Mouse (Mus musculus): Measurements from ENCODE around the gene Tbc1d20.
"Not testable (repeated sequence)": the region's sequence is repeated elsewhere in the genome, so short reads cannot be mapped to it uniquely, and the experiment has no call there.

The Tbc1d20 gene

GRCm38 (mm10) chr2:152326654-152327053, 33.0 kb downstream of the Tbc1d20 start:
- in situ Hi-C loops (cut with MseI, MboI), result no loop called here

- in situ Hi-C loops (cut with MseI, MboI), result no loop called here
Measured at GRCm38 (mm10) chr2:152327980-152328379, 34.4 kb downstream of the Tbc1d20 start.

DNA sequence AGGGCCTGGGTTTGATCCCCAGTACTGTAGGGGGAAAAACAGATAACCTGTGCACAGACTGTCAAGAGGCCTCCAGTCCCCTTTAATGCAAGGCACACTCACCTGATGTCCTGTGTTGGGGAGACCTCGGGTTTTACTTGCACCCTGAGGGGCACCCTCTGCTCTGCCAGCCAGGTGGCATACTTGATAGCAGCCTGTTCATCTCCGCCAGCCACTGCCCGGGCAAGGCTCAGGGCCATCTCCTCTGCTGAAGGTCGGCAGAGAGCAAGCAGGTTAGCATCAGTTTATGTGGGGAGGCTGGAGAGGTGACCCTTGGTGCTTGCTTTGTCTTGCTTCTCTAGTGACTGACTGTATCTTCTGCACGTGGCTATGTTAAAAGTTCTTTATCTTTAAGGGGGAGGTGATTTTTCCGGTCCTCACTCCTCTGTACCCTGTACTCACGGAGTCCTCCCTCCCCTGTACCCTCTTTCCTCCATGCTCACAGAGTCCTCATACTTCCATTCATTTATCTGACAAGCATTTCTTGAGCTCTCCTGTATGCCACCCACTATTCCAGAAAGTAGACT, 37.3 kb downstream of the Tbc1d20 start:
- in situ Hi-C loops (cut with MseI, MboI), result no loop called here

DNA sequence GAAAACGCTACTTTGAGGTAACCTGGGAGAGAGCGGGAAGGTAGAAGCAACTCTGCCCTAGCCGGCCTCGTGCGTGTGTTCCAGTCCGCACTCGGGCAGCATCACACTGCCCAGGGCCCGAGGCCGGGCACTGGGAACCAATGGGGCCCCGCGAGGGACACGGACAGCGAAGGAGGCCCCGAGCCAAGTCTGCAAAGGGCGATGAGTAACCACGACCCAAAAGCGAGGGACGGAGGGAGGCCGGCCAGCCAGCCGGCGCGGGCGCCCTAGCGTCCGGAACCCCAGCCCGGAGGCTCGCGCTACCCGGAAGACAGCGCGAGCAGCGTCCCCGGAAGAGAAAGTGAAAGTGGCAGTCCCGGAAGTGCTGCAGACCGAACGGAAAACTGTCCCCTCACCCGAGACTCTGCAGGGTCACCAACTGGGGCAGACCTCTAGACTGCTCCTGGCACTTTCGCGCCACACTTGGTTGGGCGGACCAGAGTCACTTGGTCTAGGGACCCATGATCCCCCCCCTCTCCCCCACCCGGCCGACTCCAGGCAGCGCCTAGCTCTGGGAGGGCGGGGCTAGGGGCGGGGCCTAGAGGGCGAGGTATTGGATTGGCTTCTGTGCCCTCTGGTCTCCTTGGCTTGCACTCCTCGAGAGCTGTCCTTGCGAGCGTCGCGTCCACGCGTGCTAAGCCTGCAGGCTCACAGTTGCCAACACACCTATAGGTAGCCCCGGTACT, 38.6 kb downstream of the Tbc1d20 start, which contains the start of gene Rbck1:
Rbck1 (minus strand) TSS at position 553 of the 725 bp plus-strand sequence.
- in situ Hi-C loops (cut with MseI, MboI), result no loop called here

DNA sequence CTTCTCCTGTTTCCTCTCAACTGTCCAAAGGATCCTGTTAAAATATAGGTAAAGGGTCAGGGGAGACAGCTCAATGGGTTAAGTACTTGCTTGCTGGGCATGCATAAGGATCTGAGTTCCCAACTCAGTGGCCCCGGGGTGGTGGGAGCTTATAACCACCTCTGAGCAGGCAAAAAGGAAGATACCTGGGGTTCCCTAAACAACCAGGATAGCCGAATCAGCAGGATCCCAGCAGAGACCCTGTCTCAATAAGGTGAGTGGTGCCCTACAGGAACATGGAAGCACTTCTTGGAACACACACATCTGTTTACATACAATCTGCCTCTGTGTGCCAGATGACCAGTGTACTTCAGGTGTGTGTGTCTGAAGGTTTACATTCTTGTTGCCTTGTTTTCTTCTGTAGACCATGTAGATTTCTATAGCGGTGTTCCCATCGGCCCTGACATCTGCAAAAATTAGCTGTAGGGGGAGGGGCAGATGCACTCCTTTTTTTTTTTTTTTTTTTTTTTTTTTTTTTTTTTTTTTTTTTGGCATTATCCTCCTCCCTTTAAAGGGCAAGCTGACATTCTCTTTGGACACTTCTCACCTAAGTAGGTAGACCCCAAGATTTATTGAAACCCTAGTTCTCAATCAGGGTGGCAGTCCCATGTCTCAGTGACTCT, 39.8 kb downstream of the Tbc1d20 start:
- in situ Hi-C loops (cut with MseI, MboI), result no loop called here

DNA sequence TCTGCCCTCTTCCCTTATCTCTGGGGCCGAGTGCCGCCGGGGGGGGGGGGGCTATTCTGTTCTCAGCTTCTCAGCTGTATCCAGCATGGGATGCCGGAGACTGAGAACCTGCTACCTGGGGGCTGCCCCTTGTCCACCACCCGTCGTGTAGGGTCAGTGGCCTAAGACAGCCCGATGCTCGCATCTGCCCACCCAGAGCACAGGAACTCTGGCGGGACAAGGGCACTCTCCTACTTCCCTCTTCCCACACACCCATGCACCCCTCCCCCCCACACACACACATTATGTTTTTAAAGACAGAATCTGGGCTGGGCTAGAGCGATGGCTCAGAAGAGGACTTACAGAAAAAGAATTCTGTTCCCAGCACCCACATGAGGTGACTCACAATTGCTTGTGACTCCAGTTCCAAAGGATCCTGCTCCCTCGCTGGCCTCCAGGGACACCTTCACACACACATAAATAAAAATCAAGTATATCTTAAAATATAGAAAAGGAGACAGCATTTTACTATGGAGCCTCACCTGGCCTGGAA, 41.7 kb downstream of the Tbc1d20 start:
- in situ Hi-C loops (cut with MseI, MboI), result no loop called here

DNA sequence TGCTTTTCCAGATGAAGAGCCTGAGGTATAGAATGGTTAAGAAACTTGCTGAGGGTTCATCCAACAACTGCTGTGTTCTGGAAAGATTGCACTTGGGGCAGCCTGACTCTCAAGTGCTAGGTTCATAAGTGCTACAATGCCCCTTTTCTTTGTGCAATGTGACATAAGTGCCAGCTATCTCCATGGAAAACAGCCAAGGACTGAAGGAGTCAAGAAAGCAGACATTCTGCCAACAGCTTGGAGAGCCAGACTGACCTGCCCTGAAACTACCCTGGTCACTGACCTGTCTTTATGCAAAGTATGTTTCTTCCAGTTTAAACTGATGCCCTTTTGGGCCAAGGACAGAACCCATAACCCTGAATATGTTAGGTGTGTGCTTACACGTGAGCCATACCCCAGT, 43.2 kb downstream of the Tbc1d20 start:
- in situ Hi-C loops (cut with MseI, MboI), result no loop called here

GRCm38 (mm10) chr2:152337591-152338212, 44.1 kb downstream of the Tbc1d20 start:
- in situ Hi-C loops (cut with MseI, MboI), result no loop called here

- in situ Hi-C loops (cut with MseI, MboI), result no loop called here
Measured at GRCm38 (mm10) chr2:152338319-152338718, 44.7 kb downstream of the Tbc1d20 start.

DNA sequence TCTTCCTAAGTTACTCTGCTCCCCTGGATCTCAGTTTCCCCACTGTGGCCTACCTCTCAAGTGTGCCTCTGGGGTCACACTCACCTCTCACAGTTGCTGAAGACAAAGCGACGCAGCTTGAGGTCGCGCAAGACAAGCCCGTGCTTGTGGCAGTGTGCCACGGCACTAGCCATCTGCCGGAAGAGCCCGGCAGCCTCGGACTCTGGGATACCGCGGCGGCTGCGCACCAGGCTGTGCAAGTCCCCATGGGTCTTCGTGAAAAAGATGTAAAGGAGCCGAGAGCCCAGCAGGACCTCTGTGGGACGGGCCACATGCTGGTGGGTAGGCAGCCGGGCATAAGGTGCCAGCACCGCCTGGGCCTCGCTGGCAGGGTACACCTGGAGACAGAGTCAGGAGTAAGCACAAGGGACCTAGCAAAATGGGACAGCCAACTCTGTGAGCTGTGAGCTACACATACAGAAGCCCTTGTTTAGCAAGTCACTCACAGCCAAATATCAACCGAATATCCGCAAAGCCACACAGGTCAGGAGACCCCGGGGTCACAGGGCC, 46.1 kb downstream of the Tbc1d20 start:
- in situ Hi-C loops (cut with MseI, MboI), result no loop called here

GRCm38 (mm10) chr2:152343329-152344213, 49.9 kb downstream of the Tbc1d20 start, which contains the start of gene Trib3:
Gene Trib3 (minus strand): TSS chr2:152344032.
- in situ Hi-C loops (cut with MseI, MboI), result no loop called here

GRCm38 (mm10) chr2:152344361-152344760, 50.7 kb downstream of the Tbc1d20 start:
- in situ Hi-C loops (cut with MseI, MboI), result no loop called here

- in situ Hi-C loops (cut with MseI, MboI), result no loop called here
Measured at GRCm38 (mm10) chr2:152344909-152345308, 51.3 kb downstream of the Tbc1d20 start.

DNA sequence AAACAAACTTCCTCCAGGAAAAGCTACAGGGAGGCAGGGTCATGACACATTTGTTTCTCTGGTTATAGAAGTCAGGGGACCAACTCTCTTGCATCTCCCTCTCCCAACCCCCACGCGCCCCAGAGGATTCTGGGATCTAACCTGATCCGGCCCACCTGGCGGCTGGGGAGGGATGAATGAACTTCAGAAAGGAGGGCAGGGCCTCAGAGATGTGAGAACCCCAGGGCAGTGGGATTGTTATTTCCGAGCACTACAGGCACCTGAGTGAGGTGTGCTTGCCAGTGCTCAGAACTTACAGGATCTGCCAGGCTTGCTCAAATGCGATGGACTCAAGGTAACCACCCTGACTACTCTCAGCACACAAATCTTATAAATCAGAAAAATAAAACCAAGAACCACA, 51.8 kb downstream of the Tbc1d20 start:
- in situ Hi-C loops (cut with MseI, MboI), result no loop called here

- in situ Hi-C loops (cut with MseI, MboI), result no loop called here
Measured at GRCm38 (mm10) chr2:152346776-152347465, 53.3 kb downstream of the Tbc1d20 start.

- in situ Hi-C loops (cut with MseI, MboI), result no loop called here
Measured at GRCm38 (mm10) chr2:152347722-152348121, 54.1 kb downstream of the Tbc1d20 start.

GRCm38 (mm10) chr2:152349205-152349604, 55.6 kb downstream of the Tbc1d20 start:
- in situ Hi-C loops (cut with MseI, MboI), result no loop called here

DNA sequence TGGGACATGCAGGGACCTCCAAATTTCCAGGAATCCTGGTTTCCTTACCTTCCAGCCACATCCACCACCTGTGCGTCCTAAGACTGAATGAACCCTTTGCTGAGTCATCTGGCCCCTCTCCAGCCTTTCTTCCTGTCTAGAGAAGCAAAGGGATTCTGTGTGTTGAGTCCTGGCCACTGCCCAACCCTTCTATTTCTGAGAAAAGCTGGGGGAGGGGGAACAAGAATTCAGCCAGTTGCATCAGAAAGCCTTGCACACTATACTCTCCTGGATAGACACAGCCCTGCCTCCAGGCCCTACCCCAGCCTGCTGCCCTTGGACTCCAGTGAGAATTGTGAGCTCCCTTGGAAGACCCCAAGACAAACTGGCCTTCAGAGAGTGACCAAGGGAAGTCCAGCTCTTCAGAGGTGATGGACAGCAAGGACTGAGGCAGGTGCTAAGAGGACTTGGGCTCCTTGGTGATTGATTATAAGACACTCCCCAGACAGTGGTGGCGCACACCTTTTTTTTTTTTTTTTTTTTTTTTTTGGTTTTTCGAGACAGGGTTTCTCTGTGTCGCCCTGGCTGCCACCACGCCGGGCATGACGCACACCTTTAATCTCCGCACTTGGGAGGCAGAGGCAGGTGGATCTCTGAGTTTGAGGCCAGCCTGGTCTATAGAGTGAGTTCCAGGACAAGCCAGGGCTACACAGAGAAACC, 56.4 kb downstream of the Tbc1d20 start:
- in situ Hi-C loops (cut with MseI, MboI), result no loop called here

- in situ Hi-C loops (cut with MseI, MboI), result no loop called here
Measured at GRCm38 (mm10) chr2:152357254-152357653, 63.6 kb downstream of the Tbc1d20 start.

DNA sequence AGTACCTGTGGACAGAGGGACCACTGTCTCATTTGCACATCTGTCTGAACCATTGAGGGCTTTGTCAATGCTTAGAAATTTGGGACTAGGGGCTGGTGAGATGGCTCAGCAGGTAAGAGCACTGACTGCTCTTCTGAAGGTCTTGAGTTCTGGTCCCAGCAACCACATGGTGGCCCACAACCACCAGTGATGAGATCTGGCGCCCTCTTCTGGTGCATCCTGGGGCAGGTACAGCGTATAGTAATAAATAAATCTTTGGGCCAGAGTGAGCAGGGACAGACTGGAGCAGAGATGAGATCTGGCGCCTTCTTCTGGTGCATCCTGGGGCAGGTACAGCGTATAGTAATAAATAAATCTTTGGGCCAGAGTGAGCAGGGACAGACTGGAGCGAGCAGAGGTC, 65.3 kb downstream of the Tbc1d20 start:
- in situ Hi-C loops (cut with MseI, MboI), result not testable (repeated sequence)
